Mouse (Mus musculus) kidney, embryonic 16.5 days (tissue): ENCODE measurements around the gene Tiparp. TPM values are rescaled to one million over a fixed set of nuclear protein-coding genes. Genes with fewer than 3 reads are reported as not detected.

Experiments used
- ATAC-seq: fragments of 200-750 bp; cut with Nextera tagmentation; 2 replicates; pipeline ENCODE4 v1.8.0; 2017; ENCODE audit warnings: moderate TSS enrichment; ENCODE audit not compliant: low FRiP score, low TSS enrichment
- H3K27ac ChIP-seq: fragments of 300-500 bp; sonication (generic); 2 replicates; pipeline ENCODE4 v1.5.1; 2014; ENCODE audit warnings: low read length
- H3K27me3 ChIP-seq: fragments of 300-500 bp; sonication (generic); 2 replicates; pipeline ENCODE4 v1.6.1; 2014; ENCODE audit warnings: low read length, control low read depth, mixed read lengths; ENCODE audit not compliant: insufficient read depth
- H3K36me3 ChIP-seq: fragments of 300-500 bp; sonication (generic); 2 replicates; pipeline ENCODE4 v1.6.1; 2014; ENCODE audit warnings: low read length, control low read depth, mixed read lengths; ENCODE audit not compliant: insufficient read depth
- H3K4me1 ChIP-seq: fragments of 300-500 bp; sonication (generic); 2 replicates; pipeline ENCODE4 v1.6.1; 2014; ENCODE audit warnings: low read length, control low read depth, mixed read lengths; ENCODE audit not compliant: insufficient read depth
- H3K4me2 ChIP-seq: fragments of 300-500 bp; sonication (generic); replicated peaks from 2 replicates; pipeline ENCODE4 v1.6.1; 2014; ENCODE audit warnings: low read depth, low read length
- H3K4me3 ChIP-seq: fragments of 300-500 bp; sonication (generic); 2 replicates; pipeline ENCODE4 v1.5.1; 2014; ENCODE audit warnings: mild to moderate bottlenecking, low read length
- H3K9ac ChIP-seq: fragments of 300-500 bp; sonication (generic); replicated peaks from 2 replicates; pipeline ENCODE4 v1.6.1; 2014; ENCODE audit warnings: low read length
- H3K9me3 ChIP-seq: fragments of 300-500 bp; sonication (generic); 2 replicates; pipeline ENCODE4 v1.6.1; 2016; ENCODE audit warnings: low read length, control low read depth
- WGBS: fragments of 180-500 bp; shearing (Covaris S2); extraction: QIAGEN DNeasy Blood & Tissue Kit; methylation state at CpG from one replicate; pipeline ENCODE4 v1.1.7; 2014; 5-methylcytosine and 5-hydroxymethylcytosine counted together
- polyA plus RNA-seq: library from polyadenylated mRNA; unstranded; fragments of >200 nt; fragmentation: Nextera tagmentation; extraction: Ambion mirVana; gene quantifications from 2 replicates; pipeline ENCODE4 v1.2.1, GENCODE M21; 2015

Gene Tiparp
- polyA plus RNA-seq, 1 experiment from 2014 or later, result 27.4 TPM

DNA sequence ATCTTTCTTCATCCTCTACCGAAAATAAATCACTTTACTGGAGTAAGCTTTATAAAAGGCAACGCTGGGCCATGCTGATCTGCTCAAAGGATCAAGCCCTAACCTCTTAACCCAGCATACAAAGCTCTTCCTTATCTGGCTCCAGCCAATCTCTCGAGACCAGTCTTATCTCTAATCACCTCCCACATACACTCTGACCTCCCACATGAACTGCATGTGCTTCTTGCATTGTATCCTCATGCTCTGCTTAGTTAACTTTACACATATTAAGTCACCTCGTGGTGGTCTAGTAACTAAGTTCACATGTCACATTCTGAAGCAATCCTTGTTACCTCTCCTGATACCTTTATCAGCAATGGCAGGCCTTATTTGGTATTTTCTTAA is 13.3 kb downstream of the Tiparp start:
- WGBS, result 45% methylated on average over 4 of the region's 4 CpGs
- Histone ChIP-seq H3K27ac (no peak overlapping the region), H3K36me3 (no peaks in the 10 kb centered on the region), H3K4me2 (no peak overlapping the region), H3K4me3 (no peak overlapping the region), H3K27me3 (no peaks in the 10 kb centered on the region), H3K4me1 (no peaks in the 10 kb centered on the region), H3K9ac (no peak overlapping the region), H3K9me3 (no peaks in the 10 kb centered on the region)
- ATAC-seq, result no peak

DNA sequence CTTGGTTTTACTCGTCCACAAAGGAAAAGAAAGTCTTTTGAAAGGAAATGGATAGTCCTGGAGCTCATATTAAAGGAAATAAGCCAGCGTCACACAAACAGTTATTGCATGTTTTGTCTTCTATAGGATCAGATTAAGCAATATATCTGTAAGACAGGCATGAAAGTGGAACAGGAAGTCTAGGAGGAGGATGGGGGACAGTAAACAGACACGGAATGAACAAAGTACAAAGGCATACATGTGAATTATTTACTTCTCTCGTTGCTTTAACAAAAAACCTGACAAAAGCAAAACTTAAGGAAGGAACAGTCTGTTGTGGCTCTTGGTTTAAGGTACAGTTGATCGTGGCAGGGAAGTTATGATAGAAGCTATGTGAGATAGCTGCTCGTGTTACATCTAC is 21.6 kb downstream of the Tiparp start:
- no peaks in the 10 kb centered on the region for H3K4me1 ChIP-seq
- H3K27me3 ChIP-seq, result no peaks in the 10 kb centered on the region
- no peak for ATAC-seq
- H3K4me3 ChIP-seq, result no peak overlapping the region
- no peak overlapping the region for H3K4me2 ChIP-seq
- WGBS, result 60% methylated on average over 6 of the region's 6 CpGs
- no peak overlapping the region for H3K27ac ChIP-seq
- H3K9me3 ChIP-seq, result no peaks in the 10 kb centered on the region
- peaks cover 9% of the 10 kb centered on the region; the same call in 1 of the 2 replicates for H3K36me3 ChIP-seq
- no peak overlapping the region for H3K9ac ChIP-seq

DNA sequence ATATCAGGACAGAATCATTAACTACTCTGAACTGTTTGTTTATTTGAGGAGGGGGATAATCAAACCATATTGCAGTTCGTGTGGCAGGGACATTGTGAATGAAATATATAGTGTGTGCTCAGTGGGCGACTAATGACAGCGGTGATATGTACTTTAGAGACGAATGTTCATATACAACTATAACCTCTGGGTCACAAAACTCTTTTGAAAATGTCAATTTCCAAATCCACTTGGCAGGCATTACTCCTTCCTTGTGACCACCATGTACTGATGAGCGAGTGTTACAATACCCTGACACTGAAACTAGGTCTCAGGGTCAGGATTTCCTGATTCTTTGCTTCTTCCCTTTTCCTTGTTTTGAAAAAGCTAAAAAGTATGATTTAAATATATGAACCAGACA is 22.9 kb downstream of the Tiparp start:
- Histone ChIP-seq H3K27ac (no peak overlapping the region), H3K36me3 (peaks cover 9% of the 10 kb centered on the region; the same call in 1 of the 2 replicates), H3K27me3 (no peaks in the 10 kb centered on the region), H3K4me1 (no peaks in the 10 kb centered on the region), H3K4me3 (no peak overlapping the region), H3K9ac (no peak overlapping the region), H3K4me2 (no peak overlapping the region), H3K9me3 (no peaks in the 10 kb centered on the region)
- no peak for ATAC-seq
- 70% methylated on average over 5 of the region's 5 CpGs for WGBS

DNA sequence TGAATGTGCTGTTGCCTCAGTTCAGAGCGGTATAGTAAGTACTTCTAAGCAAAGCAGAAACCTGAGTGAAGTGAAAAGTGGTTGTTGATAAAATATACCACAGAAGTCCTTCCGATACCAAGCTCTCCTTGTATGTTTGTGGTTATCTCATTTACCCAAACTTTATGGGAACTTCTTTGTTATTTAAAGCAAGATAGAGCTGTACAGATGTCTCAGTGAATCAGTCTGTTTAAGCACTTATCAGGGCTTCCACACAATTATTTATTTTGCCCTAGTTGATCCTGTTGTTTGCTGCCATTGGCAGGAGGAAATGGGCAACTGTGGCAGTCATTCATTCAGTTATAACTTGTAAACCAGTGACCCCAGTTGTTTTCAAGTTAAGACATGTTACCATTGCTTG is 26.4 kb downstream of the Tiparp start:
- H3K36me3 ChIP-seq, result peaks cover 9% of the 10 kb centered on the region; the same call in 1 of the 2 replicates
- H3K27me3 ChIP-seq, result no peaks in the 10 kb centered on the region
- no peak overlapping the region for H3K4me2 ChIP-seq
- H3K4me3 ChIP-seq, result no peak overlapping the region
- H3K27ac ChIP-seq, result no peak overlapping the region
- no peaks in the 10 kb centered on the region for H3K4me1 ChIP-seq
- H3K9me3 ChIP-seq, result no peaks in the 10 kb centered on the region
- ATAC-seq, result no peak
- H3K9ac ChIP-seq, result no peak overlapping the region
- WGBS, result 96% methylated on average over 2 of the region's 2 CpGs

DNA sequence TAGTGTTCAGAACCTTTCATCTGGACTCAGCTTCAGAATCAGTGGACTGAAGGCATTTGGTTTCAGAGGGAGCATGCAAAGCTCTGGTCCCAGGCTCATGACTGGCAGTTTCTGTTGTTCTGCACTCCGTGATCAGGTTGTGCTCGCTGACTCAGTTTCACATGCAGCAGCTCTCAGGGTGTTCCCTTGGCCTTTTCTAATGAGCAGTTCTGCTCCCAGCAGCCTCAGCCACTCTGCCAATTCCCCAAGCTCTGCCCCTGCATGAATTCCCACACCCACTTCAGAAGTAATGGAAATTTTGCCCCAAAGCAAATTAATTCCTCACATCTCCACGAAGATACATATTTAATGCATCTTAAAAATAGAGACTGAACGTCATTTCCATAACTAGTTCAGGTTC is 30.5 kb downstream of the Tiparp start:
- ATAC-seq, result no peak
- Histone ChIP-seq H3K4me2 (no peak overlapping the region), H3K4me1 (no peaks in the 10 kb centered on the region), H3K9ac (no peak overlapping the region), H3K4me3 (no peak overlapping the region), H3K27ac (no peak overlapping the region), H3K9me3 (no peaks in the 10 kb centered on the region), H3K27me3 (no peaks in the 10 kb centered on the region), H3K36me3 (peaks cover 5% of the 10 kb centered on the region; the same call in 1 of the 2 replicates)
- WGBS, result 84% methylated on average over 4 of the region's 4 CpGs

DNA sequence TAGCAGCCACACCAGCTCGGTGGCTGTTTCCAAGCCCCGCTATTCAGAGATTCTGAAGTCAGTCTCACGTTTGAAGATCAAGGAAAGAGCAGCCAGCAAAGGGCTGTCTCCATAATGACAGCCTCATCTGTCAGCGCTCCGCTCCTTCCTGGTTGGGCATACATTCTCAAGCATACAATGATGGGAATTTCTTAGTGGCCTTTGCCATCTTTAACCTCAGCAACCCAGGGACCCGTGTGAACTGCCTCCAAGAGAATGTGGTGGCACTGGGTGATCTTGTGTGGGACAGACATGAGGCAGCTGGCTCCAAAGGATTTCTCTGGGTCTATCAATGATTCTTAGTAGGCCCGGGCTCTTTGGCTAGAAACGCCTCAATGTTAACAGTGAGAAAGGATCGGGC is 34.0 kb downstream of the Tiparp start:
- H3K27me3 ChIP-seq, result no peaks in the 10 kb centered on the region
- no peaks in the 10 kb centered on the region for H3K9me3 ChIP-seq
- WGBS, result 75% methylated on average over 9 of the region's 9 CpGs
- H3K4me1 ChIP-seq, result no peaks in the 10 kb centered on the region
- no peak overlapping the region for H3K4me2 ChIP-seq
- ATAC-seq, result no peak
- no peak overlapping the region for H3K9ac ChIP-seq
- no peak overlapping the region for H3K4me3 ChIP-seq
- no peak overlapping the region for H3K27ac ChIP-seq
- no peaks in the 10 kb centered on the region for H3K36me3 ChIP-seq

DNA sequence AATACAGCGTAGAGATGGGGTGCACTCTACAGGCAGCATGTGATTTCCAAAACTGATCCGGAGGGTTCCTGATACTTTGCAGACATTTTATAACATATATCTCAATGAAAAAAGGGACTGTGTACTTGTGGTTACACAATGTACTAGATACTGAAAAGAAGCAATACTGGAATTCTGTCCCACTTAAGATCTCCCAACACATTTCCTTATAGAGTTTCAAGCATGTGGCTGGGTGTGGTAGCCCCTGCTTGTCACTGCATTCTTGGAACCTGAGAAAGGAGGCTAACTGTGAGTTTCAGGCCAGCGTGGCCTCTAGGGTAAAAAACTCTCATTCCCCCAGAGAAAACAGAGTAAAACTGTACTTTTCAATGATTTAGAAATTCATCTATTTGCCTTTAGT is 34.5 kb downstream of the Tiparp start:
- Histone ChIP-seq H3K4me3 (no peak overlapping the region), H3K27ac (no peak overlapping the region), H3K36me3 (no peaks in the 10 kb centered on the region), H3K9ac (no peak overlapping the region), H3K9me3 (no peaks in the 10 kb centered on the region), H3K4me1 (no peaks in the 10 kb centered on the region), H3K27me3 (no peaks in the 10 kb centered on the region), H3K4me2 (no peak overlapping the region)
- no peak for ATAC-seq
- WGBS, result 85% methylated on average over 3 of the region's 3 CpGs

- Histone ChIP-seq H3K27ac (no peak overlapping the region), H3K4me2 (no peak overlapping the region), H3K4me1 (no peaks in the 10 kb centered on the region), H3K36me3 (no peaks in the 10 kb centered on the region), H3K27me3 (no peaks in the 10 kb centered on the region), H3K4me3 (no peak overlapping the region), H3K9ac (no peak overlapping the region), H3K9me3 (no peaks in the 10 kb centered on the region)
- 0 out of 2 replicates have a peak, but pooled peaks have one; percentile 15 for ATAC-seq
- WGBS, result 48% methylated on average over 6 of the region's 6 CpGs
Observed at GRCm38 (mm10) chr3:65563926-65564624, 35.9 kb downstream of the Tiparp start.

DNA sequence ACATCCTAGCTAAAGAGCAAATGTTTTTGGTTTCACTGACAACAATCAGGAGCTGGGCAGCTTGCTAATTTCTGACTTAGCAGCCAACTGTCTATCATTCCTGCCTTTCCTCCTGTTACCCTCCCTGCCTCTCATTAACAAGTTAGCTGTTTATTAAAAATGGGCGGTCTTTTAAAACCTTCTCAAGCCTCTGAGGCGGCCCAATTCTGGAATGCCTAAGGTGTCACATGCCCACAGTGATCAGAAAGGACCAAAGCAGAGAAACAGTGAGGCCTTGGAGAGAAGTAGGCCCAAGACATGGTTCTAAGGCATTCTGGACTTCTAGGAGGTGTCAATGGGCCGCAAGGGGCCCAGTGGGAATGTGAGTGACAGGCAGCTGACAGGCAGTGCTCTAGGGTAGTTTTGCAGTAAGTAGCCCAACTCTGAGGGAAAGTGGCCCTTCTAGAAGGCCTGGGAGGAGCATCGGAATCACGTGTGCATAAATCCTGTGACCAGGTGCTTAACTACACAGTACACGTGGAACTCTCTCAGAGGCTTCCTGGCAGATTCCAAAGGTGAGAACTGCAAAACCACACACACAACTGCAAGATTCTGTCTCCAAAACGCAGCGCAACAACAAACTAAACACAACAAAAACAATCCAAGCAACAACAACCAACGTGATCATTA is 37.6 kb downstream of the Tiparp start:
- Histone ChIP-seq H3K4me3 (no peak overlapping the region), H3K4me1 (no peaks in the 10 kb centered on the region), H3K9me3 (no peaks in the 10 kb centered on the region), H3K4me2 (no peak overlapping the region), H3K27ac (no peak overlapping the region), H3K9ac (no peak overlapping the region), H3K27me3 (no peaks in the 10 kb centered on the region), H3K36me3 (no peaks in the 10 kb centered on the region)
- ATAC-seq, result peak; percentile 54; the same call in 1 of the 2 replicates
- 65% methylated on average over 9 of the region's 9 CpGs for WGBS

- H3K9ac ChIP-seq, result no peak overlapping the region
- no peak overlapping the region for H3K27ac ChIP-seq
- H3K4me1 ChIP-seq, result no peaks in the 10 kb centered on the region
- H3K4me2 ChIP-seq, result no peak overlapping the region
- no peak for ATAC-seq
- no peaks in the 10 kb centered on the region for H3K36me3 ChIP-seq
- no peak overlapping the region for H3K4me3 ChIP-seq
- H3K9me3 ChIP-seq, result no peaks in the 10 kb centered on the region
- H3K27me3 ChIP-seq, result no peaks in the 10 kb centered on the region
Observed at GRCm38 (mm10) chr3:65569941-65570340, 41.7 kb downstream of the Tiparp start.
